Mouse (Mus musculus) spleen, adult 2 months (tissue): Measurements from ENCODE around the gene Ocln. TPM values are rescaled to one million over a fixed set of nuclear protein-coding genes. Genes with fewer than 3 reads are reported as not detected.

Source experiments
- DNase-seq, 2 experiments: peaks; one replicate each; pipeline versions ENCODE4 v3.0.0 to v3.0.0-alpha.2; 2012 to 2021; ENCODE audit warnings: low spot score in 2 of 2, low read depth in 1 of 2
- H3K27ac ChIP-seq: fragments of 200-500 bp; 2 replicates; pipeline ENCODE4 v1.5.1; 2012; ENCODE audit warnings: low read length, inconsistent platforms; ENCODE audit not compliant: insufficient read depth
- H3K27me3 ChIP-seq: fragments of 200-500 bp; 2 replicates; pipeline ENCODE4 v1.6.1; 2012; ENCODE audit warnings: mild to moderate bottlenecking, moderate library complexity, low read length, inconsistent platforms; ENCODE audit not compliant: control insufficient read depth, insufficient read depth
- H3K36me3 ChIP-seq: fragments of 200-500 bp; 2 replicates; pipeline ENCODE4 v1.6.1; 2012; ENCODE audit warnings: mild to moderate bottlenecking, low read length, inconsistent platforms; ENCODE audit not compliant: control insufficient read depth, insufficient read depth
- H3K4me1 ChIP-seq: fragments of 200-500 bp; 2 replicates; pipeline ENCODE4 v1.6.1; 2011; ENCODE audit warnings: inconsistent platforms; ENCODE audit not compliant: control insufficient read depth, insufficient read depth, insufficient read length
- H3K4me3 ChIP-seq: fragments of 200-500 bp; 2 replicates; pipeline ENCODE4 v1.5.1; 2011; ENCODE audit warnings: mild to moderate bottlenecking, inconsistent platforms; ENCODE audit not compliant: insufficient read depth, insufficient read length; ENCODE audit errors: extremely low read depth
- CTCF ChIP-seq: fragments of 200-500 bp; IDR thresholded peaks from 2 replicates; pipeline ENCODE4 v1.5.1; 2011; ENCODE audit warnings: mild to moderate bottlenecking, inconsistent platforms; ENCODE audit not compliant: insufficient read depth, insufficient read length, insufficient replicate concordance; ENCODE audit errors: extremely low read depth
- POLR2A ChIP-seq: fragments of 200-500 bp; IDR thresholded peaks from 2 replicates; pipeline ENCODE4 v1.6.1; 2011; ENCODE audit warnings: low read depth, low read length, inconsistent platforms
- WGBS: fragments of 180-500 bp; shearing (Covaris S2); methylation state at CpG from one replicate; pipeline ENCODE4 v1.1.7; 2018; 5-methylcytosine and 5-hydroxymethylcytosine counted together
- polyA plus RNA-seq: library from polyadenylated mRNA; depleted of rRNA; stranded (reverse); fragments of >200 nt; gene quantifications from 2 replicates; pipeline ENCODE4 v1.2.3, GENCODE M21; 2012

The Ocln gene
- polyA plus RNA-seq, 1 experiment: 0.09 TPM

DNA sequence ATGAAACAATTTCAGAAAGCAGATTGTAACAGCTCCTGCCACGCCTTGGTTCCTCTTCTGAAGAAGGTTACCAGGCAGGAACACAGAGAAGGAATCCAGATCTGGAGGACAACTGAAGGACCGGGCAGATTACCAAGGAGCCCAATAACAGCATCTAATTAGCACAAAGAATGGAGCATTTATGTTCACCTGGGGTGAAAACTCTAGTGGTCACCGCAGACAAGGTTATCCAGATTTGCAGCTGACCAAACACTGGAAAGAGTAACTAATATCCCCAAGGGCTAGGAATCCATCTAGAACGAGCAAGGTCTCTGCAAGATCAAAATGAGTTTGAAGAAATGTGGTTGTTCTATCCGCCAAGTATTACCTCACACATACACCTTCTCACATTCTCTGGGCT is 5.2 kb downstream of the Ocln start:
- H3K4me1 ChIP-seq: peaks cover 4% of the 10 kb centered on the region; the same call in 1 of the 2 replicates
- TF ChIP-seq POLR2A: no peak
- no peak for TF ChIP-seq CTCF
- 80% methylated on average over 5 of the region's 5 CpGs for WGBS
- peaks cover 8% of the 10 kb centered on the region for H3K27me3 ChIP-seq
- H3K27ac ChIP-seq: no peak overlapping the region
- no peaks in the 10 kb centered on the region for H3K36me3 ChIP-seq
- H3K4me3 ChIP-seq: no peak overlapping the region
- no peak for DNase-seq

DNA sequence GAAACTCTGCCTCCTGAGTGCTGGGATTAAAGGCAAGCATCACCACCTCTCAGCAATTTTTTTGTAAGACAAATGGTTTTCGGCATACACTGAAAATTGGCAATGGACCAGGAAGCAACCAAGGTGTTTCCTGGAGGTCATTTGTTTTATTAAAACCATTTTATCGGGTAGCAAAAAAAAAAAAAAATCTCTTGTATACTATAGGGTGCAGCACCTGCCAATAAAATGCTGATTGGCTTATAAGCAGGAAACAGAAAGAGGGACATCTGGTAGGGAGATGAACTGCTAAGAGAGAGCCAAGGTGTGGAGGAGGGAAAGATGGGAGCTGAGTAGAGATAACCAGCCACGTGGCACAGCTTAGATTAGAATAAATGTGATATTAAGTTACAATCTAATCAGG is 7.0 kb downstream of the Ocln start:
- WGBS: 69% methylated on average over 3 of the region's 3 CpGs
- H3K27me3 ChIP-seq: no peaks in the 10 kb centered on the region
- no peaks in the 10 kb centered on the region for H3K36me3 ChIP-seq
- no peak overlapping the region for H3K27ac ChIP-seq
- no peaks in the 10 kb centered on the region for H3K4me1 ChIP-seq
- DNase-seq: no peak
- TF ChIP-seq POLR2A: no peak
- no peak for TF ChIP-seq CTCF
- no peak overlapping the region for H3K4me3 ChIP-seq

DNA sequence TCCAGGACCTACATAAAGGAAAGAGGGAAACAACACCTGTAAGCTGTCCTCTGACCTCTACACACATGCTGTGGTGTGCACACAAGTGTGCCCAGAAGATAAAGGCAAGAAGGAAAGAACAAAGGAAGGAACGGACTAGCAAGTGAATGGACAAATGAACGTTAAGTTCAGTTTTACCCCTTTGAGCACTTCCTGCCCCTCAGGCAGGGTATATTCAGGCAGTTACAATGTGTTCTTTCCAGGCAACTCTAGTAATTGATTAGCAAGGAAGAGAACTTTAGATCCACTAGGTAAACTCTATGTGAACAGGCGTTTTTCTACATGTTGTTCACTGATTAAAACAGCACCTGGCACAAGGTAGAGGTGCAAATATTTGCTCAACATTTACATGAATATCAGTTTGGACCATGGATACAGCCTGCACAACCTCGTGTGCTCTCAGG is 8.3 kb downstream of the Ocln start:
- TF ChIP-seq CTCF (no peak), POLR2A (no peak)
- H3K27ac ChIP-seq: no peak overlapping the region
- WGBS: 66% methylated on average over 4 of the region's 4 CpGs
- H3K36me3 ChIP-seq: no peaks in the 10 kb centered on the region
- no peaks in the 10 kb centered on the region for H3K27me3 ChIP-seq
- DNase-seq: no peak
- no peaks in the 10 kb centered on the region for H3K4me1 ChIP-seq
- H3K4me3 ChIP-seq: no peak overlapping the region

DNA sequence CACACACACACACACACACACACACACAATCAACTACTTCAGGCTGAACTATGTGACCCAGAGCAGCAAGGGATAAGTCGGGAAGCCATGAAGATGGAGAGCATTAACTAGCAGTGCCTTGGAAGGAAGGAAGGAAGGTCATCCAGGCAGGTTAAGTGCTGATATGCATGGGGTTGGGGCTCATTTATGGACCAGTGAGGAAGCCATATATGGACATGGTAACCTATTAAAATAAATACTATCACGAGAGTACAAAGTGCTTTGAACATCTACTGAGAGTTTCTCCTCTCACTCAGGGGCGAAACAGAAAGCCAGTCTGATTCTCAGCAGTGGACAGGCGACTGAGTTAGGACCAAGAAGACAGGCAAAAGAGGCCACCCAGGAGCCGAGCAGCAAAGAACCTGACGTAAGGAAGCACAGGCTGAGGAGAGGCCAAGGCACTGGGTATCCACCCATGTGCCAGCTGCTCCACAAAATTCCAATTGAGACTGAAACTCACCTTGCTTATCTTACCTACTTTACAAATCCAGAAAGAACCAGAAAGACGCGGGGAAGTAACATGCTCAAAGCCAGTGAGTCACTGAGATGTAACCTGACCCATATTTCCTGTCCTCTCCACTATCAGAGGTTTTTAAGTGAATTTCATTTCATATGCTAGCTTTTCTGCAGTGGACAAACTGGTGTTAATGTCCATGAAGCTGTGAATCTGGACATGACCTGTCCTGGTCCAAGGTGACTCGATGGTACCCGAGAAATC is 9.3 kb downstream of the Ocln start:
- TF ChIP-seq CTCF (no peak), POLR2A (no peak)
- H3K36me3 ChIP-seq: no peaks in the 10 kb centered on the region
- no peaks in the 10 kb centered on the region for H3K27me3 ChIP-seq
- H3K4me1 ChIP-seq: no peaks in the 10 kb centered on the region
- H3K4me3 ChIP-seq: no peak overlapping the region
- 77% methylated on average over 10 of the region's 10 CpGs for WGBS
- DNase-seq: no peak
- no peak overlapping the region for H3K27ac ChIP-seq

DNA sequence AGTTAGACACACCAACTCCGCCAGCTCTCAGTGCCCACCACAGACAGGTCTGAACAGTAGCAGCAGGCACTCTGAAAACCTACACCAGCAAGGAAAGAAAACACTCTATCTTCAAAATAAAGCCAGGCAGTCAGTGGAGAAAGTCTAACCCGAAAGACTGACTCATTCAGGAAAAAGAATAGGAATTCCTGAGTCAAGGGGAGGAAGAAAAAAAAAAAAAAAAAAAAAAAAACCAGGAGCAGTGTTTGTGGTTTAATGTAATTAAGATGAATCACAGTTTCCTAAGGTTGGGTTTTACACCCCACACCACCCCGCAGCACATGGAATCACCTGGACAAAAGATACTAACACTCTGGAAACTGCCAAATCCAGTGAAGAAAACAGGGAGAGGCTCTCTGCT is 16.4 kb downstream of the Ocln start:
- no peaks in the 10 kb centered on the region for H3K27me3 ChIP-seq
- no peak for DNase-seq
- H3K4me1 ChIP-seq: no peaks in the 10 kb centered on the region
- H3K4me3 ChIP-seq: no peak overlapping the region
- H3K36me3 ChIP-seq: no peaks in the 10 kb centered on the region
- TF ChIP-seq CTCF (no peak), POLR2A (no peak)
- 84% methylated on average over 3 of the region's 3 CpGs for WGBS
- no peak overlapping the region for H3K27ac ChIP-seq

DNA sequence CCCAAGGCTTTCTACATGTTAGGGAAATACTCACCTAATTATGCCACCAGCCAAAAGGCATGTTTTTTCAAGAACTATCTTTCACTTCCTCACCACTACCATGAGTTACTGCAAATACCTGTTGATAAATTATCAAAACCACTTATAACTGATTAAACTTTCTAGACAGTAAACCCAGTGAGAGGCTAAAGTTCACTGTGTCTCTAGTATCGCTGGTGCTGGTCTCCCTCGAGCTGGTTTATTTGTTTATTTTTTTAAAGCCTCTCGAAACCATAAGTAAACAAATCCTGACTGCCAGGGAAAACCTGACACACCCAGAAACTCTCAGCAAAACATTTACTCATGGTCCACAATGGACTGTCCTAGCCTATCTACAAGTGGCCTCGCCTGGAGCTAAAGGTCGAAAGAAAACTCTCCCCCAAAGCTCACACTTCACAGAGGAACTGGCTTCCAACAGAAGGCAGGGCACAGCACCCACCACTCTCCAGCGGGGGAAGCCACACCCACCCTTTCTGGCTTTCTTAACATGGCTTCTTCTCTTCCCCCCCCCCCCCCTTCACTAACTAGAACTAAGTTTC is 19.6 kb downstream of the Ocln start:
- TF ChIP-seq CTCF (no peak), POLR2A (no peak)
- WGBS: 75% methylated on average over 6 of the region's 6 CpGs
- H3K4me3 ChIP-seq: no peak overlapping the region
- no peaks in the 10 kb centered on the region for H3K27me3 ChIP-seq
- no peaks in the 10 kb centered on the region for H3K36me3 ChIP-seq
- H3K4me1 ChIP-seq: no peaks in the 10 kb centered on the region
- DNase-seq: no peak
- H3K27ac ChIP-seq: no peak overlapping the region

DNA sequence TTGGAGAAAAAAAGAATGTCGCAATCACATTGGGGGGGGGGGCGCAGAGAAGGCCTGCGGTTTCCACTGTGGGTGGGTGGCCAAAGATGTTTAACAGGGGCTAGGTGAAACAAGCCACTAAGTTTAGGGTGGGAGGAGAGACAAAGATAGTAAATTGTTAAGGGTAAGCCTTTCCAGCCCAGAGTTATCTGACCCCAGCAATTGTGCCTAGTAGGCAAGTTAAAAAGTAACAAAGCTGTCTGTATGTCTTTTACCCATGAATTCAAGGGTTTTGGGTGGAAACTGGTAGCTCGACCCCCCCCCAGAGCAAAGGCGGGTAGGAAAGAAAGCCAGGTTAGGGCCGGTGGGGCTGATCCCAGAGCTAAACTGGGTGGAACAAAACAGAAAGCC is 25.9 kb downstream of the Ocln start:
- Histone ChIP-seq H3K4me3 (no peak overlapping the region), H3K27ac (no peak overlapping the region)

More for the DNA sequence above, 25.9 kb downstream of the Ocln start:
- TF ChIP-seq POLR2A: no peak
- no peak for TF ChIP-seq CTCF
- H3K36me3 ChIP-seq: no peaks in the 10 kb centered on the region
- 84% methylated on average over 6 of the region's 6 CpGs for WGBS
- no peak for DNase-seq
- H3K4me1 ChIP-seq: no peaks in the 10 kb centered on the region
- no peaks in the 10 kb centered on the region for H3K27me3 ChIP-seq
